Mouse (Mus musculus): Measurements from ENCODE around the gene Dapk3.

GRCm38 (mm10) chr10:81137252-81138130 lies 45.3 kb upstream of the Dapk3 start:
- no peak for TF ChIP-seq CTCF (IDR thresholded peaks at IDR 0.05; ENCODE audit: extremely low read depth, insufficient read depth, insufficient read length, insufficient replicate concordance)
- no peak for TF ChIP-seq POLR2A (IDR thresholded peaks at IDR 0.05; ENCODE audit: low read depth, low read length)
